Mouse (Mus musculus): ENCODE results near the gene Zbtb40.

The Zbtb40 gene

DNA sequence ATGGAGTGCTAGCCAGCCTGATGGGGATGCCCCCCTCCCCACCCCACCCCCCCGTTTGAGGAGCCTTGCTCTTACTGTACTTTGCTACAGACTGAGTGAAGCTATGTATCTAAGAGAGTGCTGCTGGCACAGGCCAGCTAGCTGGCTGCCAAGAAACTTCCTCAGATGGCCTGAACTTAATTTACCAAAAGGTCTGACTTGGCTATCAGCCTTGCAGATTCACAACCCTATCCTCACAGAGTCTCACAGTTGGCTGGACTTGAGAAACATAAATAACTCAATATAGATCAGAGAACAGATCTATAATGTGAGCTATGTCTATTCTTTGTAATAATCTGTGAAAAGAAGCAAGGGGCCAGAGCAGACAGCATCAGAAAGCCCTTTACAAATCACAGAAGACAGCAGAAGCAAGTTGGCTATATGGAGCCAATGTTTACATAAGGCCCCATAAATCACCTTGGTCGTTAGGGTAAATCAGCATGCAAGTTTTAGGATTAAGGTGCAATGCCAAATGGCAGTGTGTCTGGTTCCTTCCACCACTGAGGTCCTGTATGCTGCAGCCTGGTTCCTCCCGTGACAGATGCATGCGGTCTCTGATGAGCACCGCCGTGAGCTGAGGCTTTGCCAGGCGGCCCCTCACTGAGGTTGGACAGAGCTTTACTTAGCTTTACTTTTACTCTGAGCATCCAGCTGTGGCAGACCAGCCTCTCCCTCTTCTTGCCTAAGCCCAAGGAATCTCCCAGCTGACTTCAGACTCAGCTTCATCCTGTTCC lies 15.3 kb downstream of the Zbtb40 start:
- DNase-seq (ENCODE audit: low spot score in 2 of 2) = no peak

DNA sequence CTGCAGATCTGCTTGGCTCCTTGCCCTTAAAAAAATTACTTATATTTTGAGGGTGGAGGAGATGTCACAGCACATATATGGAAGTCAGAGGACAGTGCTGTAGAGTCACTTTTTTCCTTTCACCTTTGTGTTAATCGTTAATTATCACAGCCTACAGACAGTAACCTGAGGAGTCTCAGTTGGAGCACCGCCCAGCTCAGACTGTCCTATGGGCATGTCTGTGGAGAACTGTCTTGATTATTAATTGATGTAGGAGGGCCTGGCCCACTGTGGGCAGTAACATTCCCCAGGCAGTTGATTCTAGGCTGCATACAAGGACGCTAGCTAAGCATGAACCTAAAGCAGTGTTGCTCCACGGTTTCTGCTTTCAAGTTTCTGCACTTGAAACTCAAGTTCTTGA lies 16.1 kb downstream of the Zbtb40 start:
- no peak for DNase-seq (ENCODE audit: low spot score in 2 of 2)

DNA sequence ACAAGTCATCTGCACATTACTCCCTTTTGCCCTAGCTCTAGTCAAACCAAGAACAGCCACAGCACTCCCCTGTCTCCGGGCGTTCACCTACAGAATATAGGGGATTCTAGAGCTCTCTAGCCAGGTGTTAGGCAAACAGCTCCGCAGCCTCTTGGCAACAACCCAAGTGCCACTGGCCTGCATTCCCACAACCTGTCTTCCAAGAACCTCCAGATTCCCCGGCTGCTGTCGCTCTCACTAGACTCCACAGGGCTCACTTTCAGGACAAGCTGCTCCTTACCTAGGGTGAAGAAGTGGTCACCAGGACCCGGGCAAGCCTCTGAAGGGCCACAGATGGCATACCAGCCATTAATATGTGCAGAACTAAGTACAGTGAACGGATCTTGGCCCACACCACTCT lies 17.3 kb downstream of the Zbtb40 start:
- no peak for DNase-seq (ENCODE audit: low spot score in 2 of 2)

DNA sequence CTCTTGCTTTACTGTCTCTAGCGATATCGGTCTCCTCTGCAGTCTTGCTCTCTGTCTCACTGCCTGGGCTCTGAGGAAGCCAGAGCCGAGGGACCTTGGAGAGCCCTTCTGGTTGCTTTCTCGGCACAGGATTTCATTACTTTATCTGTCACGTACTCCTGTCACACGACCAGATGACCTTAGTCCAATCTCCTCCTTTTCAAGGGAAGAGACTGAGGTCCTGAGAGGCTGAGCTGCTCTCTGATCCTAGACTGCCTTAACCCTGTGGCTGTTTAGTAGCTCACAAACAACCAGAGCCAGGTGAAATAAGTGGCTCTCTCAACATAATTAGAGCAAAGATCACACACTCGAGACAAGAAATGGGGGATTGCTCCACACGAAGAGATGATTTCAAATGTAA lies 19.3 kb downstream of the Zbtb40 start:
- no peak for DNase-seq (ENCODE audit: low spot score in 2 of 2)

DNA sequence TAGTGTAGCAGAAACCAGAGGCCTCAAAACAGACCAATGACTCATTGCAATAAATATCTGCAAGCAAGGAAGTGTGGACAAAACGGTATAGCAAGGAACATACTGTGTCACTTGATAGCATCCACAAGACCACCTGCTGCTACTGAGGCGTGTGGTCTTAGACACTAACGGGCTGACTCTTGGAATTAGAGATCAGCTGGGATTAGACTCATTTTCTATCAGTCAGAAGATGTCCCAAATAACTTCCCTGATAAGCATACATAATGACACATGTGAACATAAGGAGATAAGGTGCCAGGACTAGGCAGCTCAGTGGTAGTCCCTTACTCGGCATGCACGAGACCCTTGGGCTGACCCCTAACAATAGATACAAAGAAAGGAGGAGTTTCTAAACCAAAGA lies 21.6 kb downstream of the Zbtb40 start:
- no peak for DNase-seq (ENCODE audit: low spot score in 2 of 2)

DNA sequence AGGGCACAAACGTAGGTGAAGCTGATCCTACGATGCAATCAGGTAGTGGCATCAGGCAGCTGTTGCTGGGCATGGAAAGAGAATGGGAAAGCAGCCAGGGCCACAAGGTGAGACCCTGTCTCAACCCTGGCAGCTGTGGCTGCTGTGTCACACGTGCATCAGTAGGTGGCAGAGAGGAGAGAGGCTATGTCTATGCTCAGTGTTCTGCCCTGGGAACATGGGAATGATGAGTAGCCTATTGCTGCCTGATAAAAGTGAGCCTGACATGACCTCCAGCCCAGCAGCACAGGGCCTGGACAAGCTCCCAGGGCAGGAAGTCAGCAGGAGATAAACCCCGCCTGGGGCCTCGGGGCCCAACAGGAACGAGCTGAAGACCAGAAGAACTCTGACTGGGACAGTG lies 23.0 kb downstream of the Zbtb40 start:
- no peak for DNase-seq (ENCODE audit: low spot score in 2 of 2)

DNA sequence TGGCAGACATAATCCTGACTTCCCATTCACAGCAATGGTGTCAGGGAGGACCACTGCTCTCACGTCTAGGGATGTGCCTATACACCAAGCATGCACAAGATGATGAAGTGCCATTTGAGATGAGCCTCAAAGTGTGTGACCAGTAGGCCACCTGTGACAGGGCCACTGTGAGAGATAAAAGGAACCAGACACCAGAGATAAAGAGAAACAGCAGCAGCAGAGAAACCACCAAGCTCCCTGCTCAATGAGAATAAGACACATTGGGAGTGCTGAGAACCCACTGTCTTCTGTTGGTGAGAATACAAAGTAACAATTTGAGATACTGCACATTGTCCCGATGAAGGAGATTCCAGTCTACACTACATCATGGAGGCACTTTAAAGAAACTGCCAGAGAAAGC lies 23.5 kb downstream of the Zbtb40 start:
- DNase-seq (ENCODE audit: low spot score in 2 of 2) = no peak

DNA sequence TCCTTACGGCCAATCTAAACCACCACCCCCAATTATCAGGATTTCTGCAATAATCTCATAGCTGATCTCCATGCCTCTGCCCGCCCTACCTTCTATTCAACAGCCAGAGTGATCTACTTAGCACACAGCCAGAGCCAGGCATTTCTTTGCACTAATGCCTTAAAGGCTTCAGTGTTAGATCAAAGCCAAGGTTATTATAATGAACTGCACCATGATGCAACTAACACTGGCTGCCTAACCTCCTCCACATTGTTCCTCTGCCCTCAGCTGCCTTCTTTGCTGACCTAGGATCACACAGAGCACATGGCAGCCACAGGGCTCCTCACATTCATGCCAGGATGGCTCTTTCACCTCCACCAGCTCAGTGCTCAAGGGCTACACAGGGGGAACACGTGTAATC lies 28.5 kb downstream of the Zbtb40 start:
- no peak for DNase-seq (ENCODE audit: low spot score in 2 of 2)

DNA sequence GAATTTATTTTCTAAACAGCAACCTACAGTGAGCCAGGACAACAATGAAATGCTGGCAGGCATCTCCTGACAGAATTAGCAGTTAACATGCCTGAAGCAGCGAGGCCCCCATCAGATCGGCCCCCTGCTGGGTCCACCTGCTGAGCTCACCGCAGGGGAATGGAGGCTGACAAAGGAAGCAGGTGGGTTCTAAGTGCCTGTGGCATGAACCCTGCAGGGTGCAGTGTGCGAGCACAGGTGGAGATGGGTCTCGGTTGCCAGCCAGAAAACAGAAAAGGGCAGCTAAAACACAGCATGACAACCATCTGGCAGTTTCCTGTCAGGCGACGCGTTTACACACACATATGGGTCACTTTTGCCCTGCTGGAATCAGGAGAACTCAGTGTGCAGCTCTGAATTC lies 32.7 kb downstream of the Zbtb40 start:
- DNase-seq (ENCODE audit: low spot score in 2 of 2) = no peak

DNA sequence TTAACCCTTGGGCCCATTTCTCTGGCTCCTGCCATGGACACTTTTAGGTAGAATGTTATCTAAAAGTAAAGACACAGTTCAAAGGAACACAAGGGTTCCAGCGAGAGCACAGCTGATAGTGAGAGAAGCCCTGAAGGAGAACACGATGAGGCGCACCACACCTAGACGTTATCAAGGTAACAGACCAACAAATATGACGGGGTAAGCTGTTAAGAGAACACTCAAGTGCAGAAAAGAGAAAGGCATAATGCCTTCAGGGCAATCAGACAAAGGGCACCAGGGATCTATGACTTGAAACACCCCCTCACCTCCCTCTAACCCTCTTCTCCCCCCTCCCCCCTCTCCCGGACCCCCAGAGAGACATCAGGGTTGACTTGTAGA lies 33.1 kb downstream of the Zbtb40 start:
- DNase-seq (ENCODE audit: low spot score in 2 of 2) = no peak

DNA sequence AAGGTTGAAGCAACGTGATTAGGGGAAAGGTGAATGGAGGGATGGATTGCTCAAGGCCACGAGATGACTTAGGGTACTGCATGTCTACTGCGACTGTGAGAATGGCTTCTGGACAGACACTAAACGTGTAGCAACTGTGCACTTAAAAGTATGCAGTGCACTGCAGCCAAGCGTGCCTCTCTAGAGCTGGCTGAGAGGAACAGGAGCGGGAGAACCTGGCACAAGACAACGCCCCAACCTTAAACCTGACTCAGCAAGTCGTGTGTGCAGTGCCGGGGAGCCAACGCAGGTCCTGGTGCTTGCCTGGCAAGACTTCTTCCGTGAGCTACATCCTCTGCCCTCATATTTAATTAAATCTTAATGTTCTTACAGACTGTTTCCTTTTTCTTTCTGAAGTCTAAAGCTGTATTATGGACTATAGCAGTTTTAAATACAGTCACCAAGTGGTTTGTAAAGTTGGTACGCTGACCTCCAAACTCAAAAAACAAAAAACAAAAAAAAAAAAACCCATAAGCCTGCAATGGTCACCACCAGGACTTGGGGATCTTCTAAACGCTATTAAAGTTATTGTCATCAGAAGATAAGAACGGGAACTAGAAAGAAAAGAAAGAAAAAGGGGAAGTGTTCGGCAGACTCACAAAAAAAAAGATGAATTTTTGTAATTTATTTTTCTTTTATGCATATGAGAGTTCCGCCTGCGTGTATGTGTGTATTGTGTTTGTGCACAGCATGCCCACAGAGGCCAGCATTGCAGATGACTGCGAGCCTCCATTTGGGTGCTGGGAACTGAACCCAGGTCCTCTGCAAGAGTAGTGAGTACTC lies 33.7 kb downstream of the Zbtb40 start:
- no peak for DNase-seq (ENCODE audit: low spot score in 2 of 2)

DNA sequence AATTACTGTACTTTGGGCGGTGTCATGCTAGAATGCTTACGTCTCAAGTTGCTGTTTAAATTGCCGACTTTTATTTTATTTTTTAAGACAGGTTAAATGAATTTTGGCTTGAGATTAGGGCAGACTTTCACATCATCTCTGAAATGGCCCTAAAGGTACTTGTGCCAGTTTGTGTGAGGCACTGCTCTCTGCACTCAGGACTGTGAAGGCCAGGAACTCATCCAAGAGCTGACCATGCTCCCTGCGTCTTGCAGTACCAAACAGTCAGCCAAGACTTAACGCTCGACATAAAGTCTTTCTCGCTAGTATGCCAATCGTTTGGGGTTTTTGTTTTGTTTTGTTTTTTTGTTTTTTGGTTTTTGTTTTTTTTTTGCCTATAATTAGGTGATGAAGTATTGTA lies 34.5 kb downstream of the Zbtb40 start:
- DNase-seq (ENCODE audit: low spot score in 2 of 2) = no peak

DNA sequence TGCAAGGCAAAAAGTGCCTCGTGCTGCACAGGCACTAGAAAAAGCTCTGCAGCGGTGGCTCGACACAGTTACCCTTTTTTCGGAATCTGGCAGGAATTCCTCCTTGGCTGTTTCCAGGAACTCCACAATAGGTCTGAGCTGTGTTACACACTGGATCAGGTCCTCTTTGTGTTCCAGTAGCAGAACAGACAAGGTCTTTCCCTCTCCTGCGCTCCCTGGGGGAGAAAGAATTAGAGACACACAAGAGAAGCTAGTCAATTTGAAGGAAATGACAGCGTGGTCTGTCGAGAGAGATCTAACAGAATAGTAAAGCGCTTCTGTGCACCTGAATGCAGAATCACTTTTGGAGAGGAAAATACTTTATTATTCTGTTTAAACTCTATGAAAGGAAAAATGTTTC lies 41.6 kb downstream of the Zbtb40 start:
- DNase-seq (ENCODE audit: low spot score in 2 of 2) = no peak

DNA sequence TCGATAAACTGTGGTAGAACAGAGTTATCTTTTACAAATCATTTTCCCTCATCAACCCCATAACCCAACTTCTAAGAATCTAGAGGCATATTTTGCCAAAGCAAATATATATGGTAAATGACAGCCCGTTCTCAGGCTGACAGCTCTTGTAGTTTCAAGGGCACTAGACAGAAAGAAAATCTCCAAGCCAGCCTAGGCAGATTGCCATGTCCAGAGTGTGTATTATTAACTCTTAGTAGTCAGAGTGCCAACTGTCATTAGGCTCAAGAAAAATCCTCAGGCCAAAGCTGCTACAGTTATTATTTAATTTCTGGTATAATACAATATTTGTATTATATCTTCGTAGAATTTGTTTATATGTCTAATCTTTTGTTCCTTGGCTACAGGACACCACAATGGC lies 46.8 kb downstream of the Zbtb40 start:
- no peak for DNase-seq (ENCODE audit: low spot score in 2 of 2)

DNA sequence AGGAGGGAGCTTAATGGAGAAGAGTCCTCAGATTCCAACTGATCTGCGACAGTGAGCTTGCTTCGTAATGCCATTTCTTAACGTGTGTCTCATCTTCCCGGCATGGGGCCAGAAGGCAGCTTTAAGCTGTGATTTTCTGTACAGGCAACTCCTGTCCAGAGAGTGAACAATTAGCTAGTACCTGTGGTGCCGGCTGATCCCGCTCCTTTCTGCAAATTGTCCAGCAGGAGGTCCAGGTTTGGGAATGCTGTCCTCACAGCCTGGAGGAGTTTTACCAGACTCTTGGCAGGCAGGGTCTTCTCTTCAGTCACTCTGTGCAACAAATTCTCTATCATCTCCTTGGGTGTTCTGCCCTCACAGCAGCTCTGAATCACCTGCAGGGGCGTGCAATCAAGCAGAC lies 47.6 kb downstream of the Zbtb40 start:
- no peak for DNase-seq (ENCODE audit: low spot score in 2 of 2)

DNA sequence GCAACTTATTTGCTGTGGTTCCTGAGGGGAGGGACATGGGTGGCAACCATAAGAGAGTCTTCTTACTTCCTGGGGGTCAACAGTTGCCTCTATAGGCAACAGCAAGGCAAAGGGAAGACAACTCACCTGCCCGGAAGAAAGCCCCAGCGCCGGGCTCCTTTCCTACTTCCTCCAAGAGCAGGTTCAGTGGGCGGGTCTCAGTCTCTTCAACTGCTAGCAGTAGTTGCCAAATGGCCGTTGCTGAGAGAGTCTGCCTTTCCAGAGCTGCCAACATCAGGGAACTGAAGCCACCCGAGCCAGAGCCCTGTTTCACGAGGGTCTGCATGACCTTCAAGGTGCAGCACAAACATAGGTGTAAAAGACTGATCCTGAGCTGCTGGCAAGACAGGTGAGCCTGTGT lies 50.2 kb downstream of the Zbtb40 start:
- DNase-seq (ENCODE audit: low spot score in 2 of 2) = no peak

DNA sequence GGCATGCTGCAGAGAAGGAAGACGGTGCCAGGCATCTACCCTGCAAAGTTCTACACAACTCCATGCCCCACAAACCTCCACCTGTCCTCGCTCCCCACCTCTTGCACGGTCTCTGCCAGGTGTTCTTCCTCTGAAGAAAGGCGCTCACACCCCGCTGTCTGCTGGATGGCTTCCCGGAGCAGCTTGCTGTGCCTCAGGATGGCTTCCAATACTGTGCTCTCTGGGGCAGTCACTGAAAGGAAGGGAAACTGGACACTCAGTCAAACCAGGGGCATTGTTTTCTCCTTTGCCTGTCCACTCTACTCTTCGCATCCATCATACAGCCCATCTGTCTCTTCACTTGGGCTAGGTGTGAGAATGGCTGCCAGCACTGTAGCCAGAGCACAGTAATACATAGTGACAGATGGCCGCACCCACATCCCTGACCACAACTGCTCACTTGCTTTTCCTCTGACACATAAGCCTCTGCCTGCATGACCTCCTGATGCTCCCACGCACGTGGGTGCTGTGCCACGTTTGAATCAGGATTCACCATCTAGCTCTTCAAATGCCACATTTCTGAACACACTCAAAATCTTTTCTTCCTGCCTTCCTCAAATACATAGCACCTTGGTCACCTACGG lies 50.8 kb downstream of the Zbtb40 start:
- no peak for DNase-seq (ENCODE audit: low spot score in 2 of 2)

DNA sequence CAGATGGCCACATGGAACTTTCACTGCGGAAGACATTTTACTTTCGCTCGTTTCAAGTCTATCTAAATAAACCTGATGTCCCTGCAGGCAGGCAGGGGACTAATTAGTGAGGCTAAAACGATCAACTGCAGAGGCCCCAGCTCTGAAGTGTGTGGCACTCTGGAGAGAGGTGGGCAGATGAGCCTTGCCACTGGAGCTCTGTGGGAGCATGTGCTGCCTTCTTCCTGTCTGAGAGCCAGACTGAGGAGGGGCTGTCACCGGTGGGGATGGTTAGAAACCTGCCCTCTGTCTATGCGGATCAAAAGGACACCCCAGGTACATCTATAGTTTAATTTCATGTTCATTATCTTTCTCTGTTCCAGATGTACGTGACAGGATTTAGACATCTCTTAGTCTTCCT lies 51.7 kb downstream of the Zbtb40 start:
- no peak for DNase-seq (ENCODE audit: low spot score in 2 of 2)

DNA sequence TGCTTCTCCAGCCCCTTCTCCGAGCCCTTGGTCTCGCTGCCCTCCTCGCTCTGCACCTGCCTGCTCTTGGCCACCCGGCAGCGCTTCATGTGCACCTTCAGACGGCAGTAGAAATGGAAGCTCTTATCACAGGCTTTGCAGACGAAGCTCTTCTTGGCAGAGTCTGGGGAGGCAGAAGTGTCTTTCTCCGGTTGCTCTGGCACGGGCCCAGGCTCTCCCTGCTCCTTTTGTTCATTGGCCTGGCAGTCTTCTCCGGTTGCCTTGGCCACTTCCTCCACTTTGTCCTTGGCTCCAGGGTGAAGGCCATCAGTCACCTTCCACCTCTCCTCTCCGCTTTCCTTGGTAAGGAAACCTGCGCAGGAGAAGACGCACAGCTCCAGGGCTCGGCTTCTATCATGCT lies 53.2 kb downstream of the Zbtb40 start:
- DNase-seq (ENCODE audit: low spot score in 2 of 2) = no peak

DNA sequence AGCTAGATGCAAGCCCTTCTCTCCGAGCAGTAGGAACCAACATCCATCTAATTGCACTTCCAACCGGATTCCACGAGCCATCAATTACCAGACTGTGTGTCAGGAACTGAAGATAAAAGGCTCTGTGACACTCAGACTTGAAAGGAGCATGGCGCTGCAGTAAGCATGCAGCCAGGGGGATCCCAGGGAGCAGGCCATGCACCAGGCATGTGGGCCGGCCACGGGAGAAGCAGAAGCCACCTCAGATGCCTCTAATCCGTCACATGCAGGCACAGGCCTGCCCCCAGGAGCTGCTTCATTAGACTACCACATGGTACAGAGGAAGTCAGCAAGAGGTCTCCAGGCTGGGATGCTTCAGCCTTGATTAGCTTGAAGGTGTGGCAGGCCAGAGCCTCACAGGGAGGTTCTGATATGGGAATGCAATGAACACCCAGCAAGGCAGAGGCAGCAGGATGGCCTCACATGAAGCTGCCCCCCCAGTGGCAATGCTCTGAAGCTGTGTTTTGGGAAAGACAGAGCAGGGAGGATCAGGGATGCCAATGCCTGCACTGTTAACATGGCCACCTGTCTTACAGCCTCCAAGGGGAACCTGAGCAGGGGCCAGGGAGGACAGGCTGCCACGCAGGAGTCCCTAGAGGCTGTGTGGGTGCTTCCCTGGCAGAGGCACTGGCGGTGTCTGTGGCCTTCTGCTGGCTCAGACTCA lies 66.5 kb downstream of the Zbtb40 start:
- no peak for DNase-seq (ENCODE audit: low spot score in 2 of 2)

DNA sequence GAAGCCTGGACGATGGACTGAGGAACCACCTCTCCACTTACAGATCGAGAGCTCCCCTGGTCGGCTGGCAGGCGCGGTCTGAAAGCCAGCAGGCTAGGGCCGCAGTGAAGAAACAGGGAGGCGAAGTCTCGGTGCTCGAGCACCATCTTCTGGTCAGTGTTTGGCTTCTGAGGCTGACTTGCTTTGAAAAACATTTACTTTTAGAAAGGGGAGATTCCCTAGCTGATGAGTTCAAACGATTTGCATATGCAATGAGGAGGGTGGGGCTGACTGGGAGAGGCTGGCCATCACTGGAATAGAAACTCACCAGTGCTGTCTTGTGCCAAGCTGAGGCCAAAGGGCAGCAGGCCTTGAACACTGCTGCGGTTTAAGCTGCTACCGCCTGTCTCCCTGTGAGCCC lies 67.3 kb downstream of the Zbtb40 start:
- no peak for DNase-seq (ENCODE audit: low spot score in 2 of 2)

DNA sequence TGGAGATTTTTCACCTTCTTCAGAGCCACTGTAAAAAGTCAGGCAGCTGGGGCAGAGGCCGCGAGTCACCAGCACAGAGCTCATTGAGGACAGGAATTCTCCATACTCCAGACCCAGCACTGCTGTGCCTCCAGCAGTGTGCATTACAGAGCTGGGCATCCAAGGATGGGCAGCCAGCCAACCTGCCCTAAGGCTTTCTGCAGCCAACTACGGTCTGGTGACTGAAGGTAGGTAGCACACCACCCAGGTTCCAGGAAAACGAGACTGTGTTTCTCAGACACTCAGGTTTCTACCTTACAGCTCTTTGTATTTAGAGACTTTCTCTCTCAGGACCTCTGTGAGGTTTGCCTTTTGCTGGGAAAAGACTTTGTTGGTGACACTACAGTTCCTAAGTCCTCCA lies 67.7 kb downstream of the Zbtb40 start:
- DNase-seq (ENCODE audit: low spot score in 2 of 2) = no peak
